Mouse (Mus musculus): ENCODE measurements around the gene Olfr403. TPM values are rescaled to one million over a fixed set of nuclear protein-coding genes. Genes with fewer than 3 reads are reported as not detected.

The Olfr403 gene
- not detected for polyA plus RNA-seq (2014; fragmentation: Illumina TruSeq; extraction: RNeasy Lipid Tissue Mini Kit (QIAGEN cat#74804); ENCODE audit: low read depth, low replicate concordance)

DNA sequence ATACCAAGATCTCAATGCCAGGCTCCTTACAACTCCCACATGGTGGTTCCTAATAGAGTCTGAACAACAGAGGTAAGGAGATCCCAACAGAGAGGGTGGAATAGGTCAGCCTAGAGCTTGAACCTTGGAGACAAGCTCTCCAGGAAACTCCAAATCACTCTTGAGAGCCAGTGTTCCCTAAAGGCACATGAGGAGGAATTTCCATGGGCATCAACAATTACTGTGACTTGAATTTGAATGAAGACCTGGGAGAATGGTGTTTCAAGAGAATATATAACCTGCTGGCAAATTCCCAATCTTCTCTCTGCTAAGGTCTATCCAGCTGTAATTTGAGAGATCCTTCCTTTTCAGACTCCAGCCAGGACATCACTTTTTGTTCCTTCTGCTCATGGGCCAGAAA is at the start of gene Olfr403:
TSS of gene Olfr403 (plus strand) at position 301 of the 400 bp plus-strand sequence.

DNA sequence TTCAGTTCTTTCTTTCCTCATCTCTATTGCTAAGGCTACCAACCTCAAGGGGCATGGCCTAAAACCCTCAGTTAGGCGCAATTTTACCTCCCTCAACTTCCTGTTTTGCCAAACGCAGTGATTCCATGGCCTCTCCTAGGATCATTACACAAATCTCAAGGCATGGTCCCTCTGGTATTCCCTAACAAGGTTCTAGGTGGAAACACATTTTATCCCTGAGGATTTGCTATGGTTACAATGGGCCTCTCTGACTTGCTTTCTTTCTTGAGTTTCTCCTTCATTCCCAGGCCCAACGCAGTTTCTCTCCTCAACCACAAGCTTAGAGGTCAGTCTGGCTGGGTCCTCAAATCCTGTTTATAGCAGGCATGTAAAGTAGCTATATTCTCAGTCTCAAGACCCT is 32.8 kb upstream of the Olfr403 start, which contains the start of gene Olfr402:
TSS of gene Olfr402 (plus strand) at position 301 of the 400 bp plus-strand sequence.

GRCm38 (mm10) chr11:74211279-74211678 is 25.2 kb downstream of the Olfr403 start, which contains the start of gene Olfr43:
Gene Olfr43, minus strand, starts transcription at chr11:74211379.

Other genes starting within 250 kb of the Olfr403 start
- gene Olfr23, start 249.6 kb upstream of the Olfr403 start, polyA plus RNA-seq (2014; fragmentation: Illumina TruSeq; extraction: RNeasy Lipid Tissue Mini Kit (QIAGEN cat#74804); ENCODE audit: low read depth, low replicate concordance): not detected
- not detected for gene Olfr397, start 225.4 kb upstream of the Olfr403 start, polyA plus RNA-seq (2014; fragmentation: Illumina TruSeq; extraction: RNeasy Lipid Tissue Mini Kit (QIAGEN cat#74804); ENCODE audit: low read depth, low replicate concordance)
- not detected for gene Olfr398, start 195.8 kb upstream of the Olfr403 start, polyA plus RNA-seq (2014; fragmentation: Illumina TruSeq; extraction: RNeasy Lipid Tissue Mini Kit (QIAGEN cat#74804); ENCODE audit: low read depth, low replicate concordance)
- not detected for gene Olfr139, start 129.7 kb upstream of the Olfr403 start, polyA plus RNA-seq (2014; fragmentation: Illumina TruSeq; extraction: RNeasy Lipid Tissue Mini Kit (QIAGEN cat#74804); ENCODE audit: low read depth, low replicate concordance)
- not detected for gene Olfr399, start 129.6 kb upstream of the Olfr403 start, polyA plus RNA-seq (2014; fragmentation: Illumina TruSeq; extraction: RNeasy Lipid Tissue Mini Kit (QIAGEN cat#74804); ENCODE audit: low read depth, low replicate concordance)
- not detected for gene Zfp616, start 116.3 kb upstream of the Olfr403 start, polyA plus RNA-seq (2014; fragmentation: Illumina TruSeq; extraction: RNeasy Lipid Tissue Mini Kit (QIAGEN cat#74804); ENCODE audit: low read depth, low replicate concordance)
- gene Olfr401, start 72.5 kb upstream of the Olfr403 start, polyA plus RNA-seq (2014; fragmentation: Illumina TruSeq; extraction: RNeasy Lipid Tissue Mini Kit (QIAGEN cat#74804); ENCODE audit: low read depth, low replicate concordance): not detected
- not detected for gene Olfr402, start 32.7 kb upstream of the Olfr403 start, polyA plus RNA-seq (2014; fragmentation: Illumina TruSeq; extraction: RNeasy Lipid Tissue Mini Kit (QIAGEN cat#74804); ENCODE audit: low read depth, low replicate concordance)
- not detected for gene Olfr43, start 25.1 kb downstream of the Olfr403 start, polyA plus RNA-seq (2014; fragmentation: Illumina TruSeq; extraction: RNeasy Lipid Tissue Mini Kit (QIAGEN cat#74804); ENCODE audit: low read depth, low replicate concordance)
- gene Olfr406, start 73.6 kb downstream of the Olfr403 start, polyA plus RNA-seq (2014; fragmentation: Illumina TruSeq; extraction: RNeasy Lipid Tissue Mini Kit (QIAGEN cat#74804); ENCODE audit: low read depth, low replicate concordance): not detected
- not detected for gene Olfr59, start 97.5 kb downstream of the Olfr403 start, polyA plus RNA-seq (2014; fragmentation: Illumina TruSeq; extraction: RNeasy Lipid Tissue Mini Kit (QIAGEN cat#74804); ENCODE audit: low read depth, low replicate concordance)
- not detected for gene Olfr410, start 151.8 kb downstream of the Olfr403 start, polyA plus RNA-seq (2014; fragmentation: Illumina TruSeq; extraction: RNeasy Lipid Tissue Mini Kit (QIAGEN cat#74804); ENCODE audit: low read depth, low replicate concordance)
- not detected for gene Olfr411, start 166.4 kb downstream of the Olfr403 start, polyA plus RNA-seq (2014; fragmentation: Illumina TruSeq; extraction: RNeasy Lipid Tissue Mini Kit (QIAGEN cat#74804); ENCODE audit: low read depth, low replicate concordance)
- gene Olfr412, start 175.8 kb downstream of the Olfr403 start, polyA plus RNA-seq (2014; fragmentation: Illumina TruSeq; extraction: RNeasy Lipid Tissue Mini Kit (QIAGEN cat#74804); ENCODE audit: low read depth, low replicate concordance): not detected

Data from heart, adult 10 weeks (tissue).